Mouse (Mus musculus) gastrocnemius, adult 18-20 months (tissue): ENCODE measurements around the gene Sez6l2. TPM values are rescaled to one million over a fixed set of nuclear protein-coding genes. Genes with fewer than 3 reads are reported as not detected.
A peak's percentile ranks its signal among the peaks of the same experiment; 100 is the strongest.

Experiments used
- DNase-seq: peaks from one replicate; pipeline ENCODE4 v3.0.0; 2021; ENCODE audit warnings: low spot score
- total RNA-seq, 2 experiments: library from RNA; stranded (reverse); gene quantifications; 2 replicates each; pipeline ENCODE4 v1.2.3; 2021

Gene Sez6l2
- total RNA-seq, 2 experiments from 2014 or later = 0.87 to 1.2 TPM

DNA sequence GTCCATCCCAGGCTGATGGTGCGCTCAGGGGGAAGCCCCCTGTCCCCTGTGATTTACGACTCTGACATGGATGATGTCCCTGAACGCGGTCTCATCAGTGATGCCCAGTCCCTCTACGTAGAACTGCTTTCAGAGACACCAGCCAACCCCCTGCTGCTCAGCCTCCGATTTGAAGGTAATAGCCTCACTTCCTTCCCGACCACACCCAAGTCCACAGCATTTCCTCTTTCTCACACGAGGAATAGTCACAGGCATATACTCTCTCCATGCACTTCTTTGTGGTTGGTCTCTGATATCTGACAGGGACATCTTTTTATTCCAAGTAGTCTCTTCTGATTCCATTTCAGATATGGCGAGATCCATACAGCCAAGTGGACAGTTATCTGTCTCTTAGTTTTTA, 9.4 kb downstream of the Sez6l2 start:
- DNase-seq = no peak

DNA sequence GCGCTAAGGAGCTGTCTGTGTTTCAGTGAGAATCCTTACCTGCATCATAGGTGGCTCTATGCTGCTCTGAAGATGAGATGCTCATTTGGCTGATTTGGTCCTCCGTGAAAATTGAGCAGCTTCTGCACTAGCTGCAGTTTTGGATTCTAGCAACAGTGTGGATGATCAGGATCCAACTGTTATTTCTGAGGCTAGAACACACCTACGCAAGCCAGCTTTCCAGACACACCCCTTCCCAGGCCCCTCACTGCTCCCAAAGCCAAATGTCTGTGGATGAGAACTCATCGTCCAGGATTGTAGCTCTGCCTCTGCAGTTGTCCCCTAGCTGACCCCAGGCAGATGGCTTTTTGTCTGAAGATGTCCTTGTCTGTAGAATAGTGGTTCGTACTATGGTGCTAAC, 10.7 kb downstream of the Sez6l2 start:
- no peak for DNase-seq

DNA sequence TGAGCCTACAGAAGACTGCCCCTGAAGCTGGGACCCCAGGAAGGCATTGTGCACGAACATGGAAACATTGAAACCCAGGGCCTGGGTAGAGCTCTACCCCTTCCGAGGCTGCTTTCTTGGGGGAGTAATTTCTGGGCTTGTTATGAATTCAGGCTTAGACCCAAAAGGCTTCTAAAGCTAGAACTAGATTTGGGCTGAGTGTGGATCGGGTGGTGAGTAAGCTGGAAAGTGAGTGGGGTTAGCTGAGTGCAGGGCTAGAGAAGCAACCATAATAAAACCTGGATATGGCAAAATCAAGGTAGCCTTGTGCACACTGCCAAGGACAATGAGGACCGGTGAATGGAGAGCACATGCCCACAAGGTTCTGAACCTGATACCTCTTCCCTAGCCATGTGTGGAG, 11.6 kb downstream of the Sez6l2 start:
- no peak for DNase-seq

DNA sequence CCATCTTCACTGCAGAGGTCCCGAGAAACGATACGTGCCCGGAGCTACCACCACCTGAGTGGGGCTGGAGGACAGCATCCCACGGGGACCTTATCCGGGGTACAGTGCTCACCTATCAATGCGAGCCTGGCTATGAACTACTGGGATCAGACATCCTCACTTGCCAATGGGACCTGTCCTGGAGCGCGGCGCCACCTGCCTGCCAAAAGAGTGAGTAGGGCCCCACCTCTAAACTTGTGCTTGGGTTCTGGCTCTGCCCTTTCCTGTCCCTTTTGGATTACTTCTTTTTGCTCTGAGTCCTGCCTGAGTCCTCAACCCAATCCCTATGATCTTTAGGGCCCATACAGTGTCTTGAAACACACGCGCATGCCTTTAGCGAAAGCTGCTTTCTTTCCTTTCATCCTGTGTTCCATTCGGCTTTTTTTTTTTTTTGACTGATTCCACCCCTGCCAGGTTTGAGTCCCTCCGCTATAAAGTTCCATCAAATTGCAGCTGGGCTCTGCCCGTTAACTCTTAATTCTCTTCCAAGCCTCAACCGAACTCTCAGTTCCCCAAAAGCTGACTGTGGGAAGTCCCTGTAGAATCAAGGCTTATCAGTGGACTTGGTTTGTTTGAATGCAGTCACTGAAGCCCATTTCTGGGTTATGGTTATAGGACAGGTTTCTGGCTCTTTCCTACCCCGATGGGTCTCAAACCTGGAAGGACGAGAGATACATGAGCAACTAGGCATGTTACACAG, 13.4 kb downstream of the Sez6l2 start:
- DNase-seq = no peak

DNA sequence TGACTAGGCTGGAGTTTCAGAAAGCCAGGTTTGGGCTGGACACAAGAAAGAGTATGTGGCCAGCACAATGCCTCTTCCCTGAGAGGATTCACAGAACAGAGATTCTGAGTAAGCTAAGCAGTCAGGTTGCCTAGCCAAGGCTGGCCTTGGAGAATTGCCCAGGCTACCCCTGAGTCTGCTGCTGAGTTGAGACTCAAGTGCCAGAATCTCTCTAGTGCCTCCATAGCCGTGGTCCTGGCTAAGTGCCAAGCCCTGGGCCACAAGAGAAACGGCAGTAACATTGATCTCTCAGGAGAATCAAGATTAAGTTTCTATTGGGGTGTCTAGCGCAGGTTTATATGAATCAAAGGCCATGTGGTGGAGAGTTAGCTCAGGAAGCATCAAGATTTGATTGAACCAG, 15.2 kb downstream of the Sez6l2 start:
- DNase-seq = no peak

DNA sequence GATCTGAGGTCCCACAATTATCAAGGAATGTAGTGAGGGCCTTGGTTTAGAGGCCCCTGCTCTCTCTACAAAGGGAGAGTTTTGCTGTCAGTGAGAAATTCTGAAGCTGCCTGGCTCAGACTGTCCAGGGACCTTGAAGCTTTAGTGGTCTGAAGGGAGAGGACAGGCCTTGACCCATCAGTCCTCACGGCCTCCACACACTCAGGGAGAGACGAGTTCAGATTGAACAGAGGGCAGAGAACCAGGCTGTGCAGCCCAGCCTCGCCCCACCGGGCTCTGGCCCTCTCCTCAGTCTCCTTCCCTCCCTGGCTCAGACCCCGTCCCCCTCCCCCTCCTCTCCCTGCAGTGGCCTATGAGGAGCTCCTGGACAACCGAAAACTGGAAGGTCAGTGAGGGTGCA, 17.0 kb downstream of the Sez6l2 start:
- DNase-seq = no peak

DNA sequence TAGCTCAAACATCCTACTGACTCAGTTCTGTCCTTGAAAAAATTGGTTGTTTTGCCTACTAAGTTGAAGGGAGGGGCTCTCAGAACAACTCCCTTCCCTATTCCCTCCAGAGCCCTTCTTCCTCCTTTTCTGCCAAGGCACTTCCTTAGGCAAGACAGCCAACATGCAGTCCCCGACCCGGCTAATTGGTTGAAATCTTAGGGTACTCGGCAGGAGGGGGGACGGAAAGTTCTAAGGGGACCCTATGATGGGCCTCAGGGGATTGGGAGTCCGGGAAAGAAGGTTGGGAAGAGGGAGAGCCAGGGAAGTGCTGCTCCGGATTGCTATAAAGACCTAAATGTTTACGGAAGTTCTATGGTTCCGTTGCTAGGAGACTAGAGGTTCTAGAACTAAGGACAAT, 25.1 kb downstream of the Sez6l2 start:
- peak; percentile 50 for DNase-seq

DNA sequence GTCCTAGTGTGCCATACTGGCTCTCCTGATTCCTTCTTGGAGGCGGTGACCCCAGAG, 25.4 kb downstream of the Sez6l2 start, which contains the start of gene Cdipt:
Cdipt (plus strand) TSS at position 22 of the 57 bp plus-strand sequence.
- no peak for DNase-seq

DNA sequence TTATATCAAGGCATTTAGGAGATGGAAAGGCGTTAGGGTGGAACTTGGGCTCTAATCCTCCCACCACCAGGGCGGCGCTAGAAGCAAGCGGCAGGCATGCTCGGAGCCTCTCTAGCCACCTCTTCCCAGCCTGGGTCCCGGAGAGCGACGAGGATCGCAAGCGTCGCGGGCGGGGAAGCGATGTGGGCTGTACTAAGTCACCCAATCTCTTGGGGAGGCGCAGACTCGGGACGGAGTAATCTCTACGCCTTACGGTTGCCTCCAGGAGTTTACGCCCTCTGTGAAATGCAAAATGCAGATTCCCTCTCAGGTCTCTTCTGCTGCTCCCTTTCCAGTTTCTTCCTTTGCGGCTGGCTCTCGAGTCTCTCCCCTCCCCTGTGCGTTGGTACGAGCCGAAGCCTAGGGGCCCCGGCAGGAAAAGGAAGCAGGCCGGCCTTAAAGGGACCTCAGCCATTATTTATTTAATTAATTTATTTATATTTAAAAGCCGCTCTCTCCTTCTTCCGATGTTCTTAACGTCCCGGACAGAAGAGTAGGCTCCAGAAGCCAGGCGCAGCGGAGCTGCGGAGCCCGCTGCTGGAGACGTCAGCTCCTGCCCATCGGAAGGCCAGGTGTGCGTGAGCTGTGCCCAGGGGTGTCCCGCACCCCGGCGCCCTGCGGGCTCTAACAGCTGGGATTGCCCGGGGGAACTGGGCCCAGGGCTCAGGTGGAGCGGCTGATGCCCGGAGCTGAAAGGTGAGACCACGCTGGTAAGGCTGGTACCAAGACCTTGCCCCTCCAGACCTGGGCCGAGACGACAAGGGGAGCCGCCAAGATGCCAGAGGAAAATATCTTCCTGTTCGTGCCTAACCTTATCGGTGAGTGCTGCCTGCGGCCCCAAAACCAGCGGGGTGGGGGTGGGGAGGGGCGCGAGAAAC, 25.8 kb downstream of the Sez6l2 start, which contains the start of gene Cdiptos:
Cdiptos (minus strand) TSS at position 149 of the 917 bp plus-strand sequence.
- peak; percentile 96 for DNase-seq

DNA sequence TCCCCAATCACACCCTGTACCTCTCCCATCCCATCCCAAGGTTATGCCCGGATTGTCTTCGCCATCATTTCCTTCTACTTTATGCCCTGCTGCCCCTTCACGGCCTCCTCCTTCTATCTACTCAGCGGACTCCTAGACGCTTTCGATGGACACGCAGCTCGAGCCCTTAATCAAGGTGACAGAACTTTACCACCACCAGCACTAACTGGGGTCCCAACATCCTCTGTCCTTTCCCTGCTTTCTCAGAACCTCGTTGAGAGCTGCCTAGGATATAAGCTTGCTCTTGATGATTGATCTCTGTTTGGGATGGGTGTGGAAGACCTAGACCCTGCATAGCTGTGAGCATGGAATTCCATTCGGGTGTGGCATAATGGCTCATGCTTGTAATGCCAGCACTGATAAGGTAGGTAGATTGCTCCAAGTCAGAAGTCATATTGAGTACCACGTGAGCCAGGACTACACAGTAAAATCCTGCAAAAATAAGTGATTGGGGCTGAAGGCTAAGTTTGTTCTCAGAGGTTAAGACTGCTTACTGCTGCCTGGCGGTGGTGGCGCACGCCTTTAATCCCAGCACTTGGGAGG, 26.6 kb downstream of the Sez6l2 start:
- DNase-seq = no peak

DNA sequence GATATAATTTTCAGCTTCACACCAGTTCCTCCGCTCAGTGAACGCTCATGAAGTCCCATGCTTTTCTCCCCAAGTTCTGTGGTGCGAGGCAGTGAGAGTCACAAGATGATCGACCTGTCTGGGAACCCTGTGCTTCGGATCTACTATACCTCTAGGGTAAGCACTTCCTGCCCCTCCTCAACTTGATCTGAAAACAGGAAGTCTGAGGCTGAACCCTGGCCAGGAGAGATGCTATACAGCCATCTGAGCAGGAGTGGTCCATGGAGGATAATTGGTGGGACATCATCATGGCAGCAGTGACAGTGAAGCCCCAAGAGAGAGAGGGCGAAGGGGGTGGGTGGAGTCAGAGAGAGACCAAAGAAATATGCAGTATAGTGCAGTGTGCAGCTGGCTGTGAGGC, 28.5 kb downstream of the Sez6l2 start:
- no peak for DNase-seq

DNA sequence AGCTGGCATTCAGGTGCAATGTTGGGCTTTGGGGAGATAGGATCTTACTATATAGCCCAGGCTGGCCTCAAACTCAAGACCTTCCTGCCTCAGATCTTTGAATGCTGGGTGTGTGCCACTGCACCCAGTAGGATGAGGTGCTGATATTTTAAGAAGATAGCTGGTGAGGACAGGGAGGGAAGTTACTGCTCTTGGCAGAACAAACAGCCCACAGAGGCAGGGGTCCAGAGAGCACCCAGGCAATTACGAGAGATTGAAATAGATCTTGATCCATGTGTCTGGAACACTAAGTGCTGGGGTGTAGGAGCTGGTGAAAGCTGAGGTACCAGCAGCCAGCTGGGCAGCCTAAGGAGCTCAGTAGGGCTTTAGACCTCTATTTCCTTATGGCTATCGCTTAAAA, 31.2 kb downstream of the Sez6l2 start:
- peak; percentile 69 for DNase-seq

DNA sequence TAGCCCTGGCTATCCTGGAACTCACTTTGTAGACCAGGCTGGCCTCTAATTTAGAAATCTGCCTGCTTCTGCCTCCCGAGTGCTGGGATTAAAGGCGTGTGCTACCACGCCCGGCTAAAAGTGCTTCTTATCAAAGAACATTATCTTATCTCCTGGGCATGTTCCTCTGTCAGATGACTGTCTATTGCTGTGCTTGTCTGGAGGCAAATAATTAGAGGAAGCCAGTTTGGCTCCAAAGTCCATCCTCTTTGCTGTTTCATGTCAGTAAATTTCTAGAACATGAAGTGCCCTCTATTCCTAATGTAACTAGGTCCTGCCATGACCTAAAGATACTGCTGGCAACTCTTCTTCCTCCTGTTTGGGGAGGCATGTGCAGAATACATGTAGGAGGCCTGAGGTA, 31.7 kb downstream of the Sez6l2 start:
- DNase-seq = no peak

DNA sequence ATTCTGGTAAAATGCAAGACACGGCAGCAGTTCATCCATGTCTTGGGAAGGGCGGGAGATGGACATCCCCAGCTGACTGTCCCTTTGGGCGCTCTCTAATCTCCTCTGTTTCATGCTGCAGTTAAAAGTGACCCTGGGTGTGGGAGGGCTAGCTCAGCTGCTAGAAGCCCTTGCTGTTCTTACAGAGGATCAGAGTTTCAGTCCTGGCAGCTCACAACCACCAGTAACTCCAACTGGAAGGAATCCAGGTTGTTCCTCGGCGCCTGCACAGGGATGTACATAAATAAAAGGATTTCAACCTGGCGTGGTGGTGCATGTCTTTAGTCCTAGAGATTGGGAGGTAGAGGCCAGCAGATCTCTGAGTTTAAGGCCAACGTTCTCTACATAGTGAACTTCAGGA, 32.8 kb downstream of the Sez6l2 start:
- peak; percentile 39 for DNase-seq

DNA sequence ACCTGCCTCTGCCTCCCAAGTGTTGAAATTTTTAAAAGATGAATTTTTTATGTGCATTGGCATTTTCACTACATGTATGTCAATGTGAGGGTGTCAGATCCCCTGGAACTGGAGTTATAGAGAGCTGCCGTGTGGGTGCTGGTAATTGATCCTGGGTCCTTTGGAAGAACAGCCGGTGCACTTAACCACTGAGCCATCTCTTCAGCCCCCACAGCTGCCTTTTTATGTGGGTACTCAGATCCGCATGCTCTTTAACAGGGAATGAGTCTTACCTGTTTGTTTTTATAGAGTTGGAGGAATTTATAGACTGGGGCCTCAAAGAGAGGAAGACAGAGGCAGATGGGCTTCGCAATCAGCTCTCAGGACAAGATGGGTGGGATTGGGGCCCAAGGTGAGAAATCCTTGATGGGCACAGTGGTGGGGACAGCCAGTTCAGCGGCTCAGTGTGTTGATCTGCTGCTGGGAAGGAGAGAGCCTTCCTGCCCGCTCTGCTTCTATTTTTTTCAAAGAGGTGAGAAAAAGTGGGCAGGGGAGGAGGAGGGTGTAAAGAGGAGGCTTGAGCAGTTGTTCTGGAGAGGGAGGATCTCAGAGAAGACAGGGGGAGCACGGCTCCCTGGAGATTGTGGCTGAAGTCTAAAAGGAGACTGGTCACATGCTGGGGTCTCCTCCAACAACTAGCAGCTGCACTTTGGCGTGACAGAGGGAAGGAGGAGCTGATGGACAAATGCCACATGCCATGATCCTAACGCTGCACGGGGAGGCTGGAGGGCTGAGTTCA, 34.5 kb downstream of the Sez6l2 start:
- DNase-seq = peak; percentile 71

DNA sequence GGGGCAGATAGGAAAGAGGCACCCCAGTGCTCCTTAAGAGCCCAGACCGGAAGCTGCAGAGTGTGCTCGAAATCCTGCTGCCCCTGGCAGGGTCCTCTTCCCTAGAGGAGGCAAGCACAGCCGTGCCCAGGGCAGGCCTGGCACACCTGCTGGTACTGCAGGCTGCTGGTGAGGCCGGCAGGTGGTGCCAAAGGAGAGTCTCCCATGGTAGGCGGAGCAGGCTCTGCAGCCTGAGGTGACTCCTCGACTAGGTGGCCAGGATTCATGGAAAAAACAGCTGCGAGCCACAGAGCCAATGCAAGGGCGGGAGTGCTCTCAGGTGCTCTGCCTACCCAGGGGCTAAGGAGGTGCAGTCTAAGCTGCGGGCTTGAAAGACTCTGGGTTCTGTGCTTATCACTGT, 36.0 kb downstream of the Sez6l2 start:
- DNase-seq = peak; percentile 70

DNA sequence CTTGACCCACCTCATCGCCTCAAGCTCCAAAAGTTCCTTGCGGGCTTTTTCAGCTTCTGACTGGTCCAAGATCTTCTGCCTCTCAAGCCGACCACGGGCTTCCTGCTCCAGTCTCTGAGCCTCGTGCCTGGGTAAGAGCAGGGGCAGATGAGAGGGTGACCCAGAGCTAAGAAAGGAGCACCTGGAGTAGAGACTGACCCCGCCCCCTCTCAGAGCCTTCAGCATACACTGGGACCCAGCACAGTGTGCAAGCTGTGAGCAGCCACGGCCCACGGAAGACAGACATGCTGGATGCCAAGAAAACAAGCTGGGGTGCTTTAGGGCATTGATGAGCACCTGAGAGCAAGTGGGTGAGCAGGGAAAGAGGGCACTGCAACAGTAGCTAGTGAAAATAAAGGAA, 38.5 kb downstream of the Sez6l2 start:
- no peak for DNase-seq

DNA sequence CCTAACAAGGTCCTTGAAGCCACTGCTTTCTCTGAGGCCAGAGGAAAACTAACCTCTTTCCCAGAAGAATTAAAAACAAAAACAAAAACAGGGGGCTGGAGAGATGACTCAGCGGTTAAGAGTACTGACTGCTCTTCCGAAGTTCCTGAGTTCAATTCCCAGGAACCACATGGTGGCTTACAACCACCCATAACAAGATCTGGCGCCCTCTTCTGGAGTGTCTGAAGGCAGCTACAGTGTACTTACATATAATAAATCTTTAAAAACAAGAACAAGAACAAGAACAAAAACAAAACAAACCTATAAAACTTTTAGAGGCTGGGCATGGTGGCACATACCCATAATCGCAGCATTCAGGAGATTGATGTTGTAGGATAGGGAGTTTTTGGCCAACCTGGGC, 46.1 kb downstream of the Sez6l2 start:
- DNase-seq = no peak

DNA sequence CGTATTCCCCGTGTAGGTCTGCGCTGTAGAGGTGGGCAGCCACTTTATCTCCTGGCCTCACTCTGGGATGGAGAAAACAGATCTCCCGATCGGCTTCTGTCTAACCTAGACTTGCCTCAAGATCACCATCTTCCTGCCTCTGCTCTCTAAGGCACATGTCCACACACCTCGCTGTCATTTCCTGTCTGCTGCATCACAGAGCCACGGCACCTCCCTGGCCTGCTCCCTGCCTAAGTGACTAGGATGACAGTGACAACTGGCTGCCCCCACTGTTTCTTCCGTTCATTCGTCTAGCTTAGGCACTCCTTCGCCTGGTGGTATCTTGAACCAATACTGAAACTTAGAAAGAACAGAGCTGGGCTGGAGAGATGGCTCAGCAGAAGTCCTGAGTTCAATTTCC, 49.2 kb downstream of the Sez6l2 start:
- DNase-seq = no peak

DNA sequence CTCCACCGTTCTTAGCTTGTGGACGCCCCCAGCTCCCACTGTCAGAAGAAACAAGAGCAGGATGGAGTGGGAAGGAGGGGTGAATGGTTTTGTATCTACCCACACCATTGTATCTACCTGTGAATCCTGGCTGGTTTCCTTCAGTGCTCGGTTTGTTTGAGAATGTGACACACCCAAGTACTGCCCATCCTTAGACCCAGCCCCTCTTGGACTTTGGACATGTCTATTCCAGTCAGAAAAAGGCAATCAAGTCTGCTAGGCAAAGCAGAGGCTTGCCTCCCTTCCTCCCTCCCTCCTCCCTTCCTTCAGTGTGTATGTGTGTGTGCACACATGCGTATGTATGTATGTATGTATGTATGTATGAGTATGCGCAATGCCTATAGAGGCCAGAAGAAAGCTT, 53.3 kb downstream of the Sez6l2 start:
- no peak for DNase-seq

DNA sequence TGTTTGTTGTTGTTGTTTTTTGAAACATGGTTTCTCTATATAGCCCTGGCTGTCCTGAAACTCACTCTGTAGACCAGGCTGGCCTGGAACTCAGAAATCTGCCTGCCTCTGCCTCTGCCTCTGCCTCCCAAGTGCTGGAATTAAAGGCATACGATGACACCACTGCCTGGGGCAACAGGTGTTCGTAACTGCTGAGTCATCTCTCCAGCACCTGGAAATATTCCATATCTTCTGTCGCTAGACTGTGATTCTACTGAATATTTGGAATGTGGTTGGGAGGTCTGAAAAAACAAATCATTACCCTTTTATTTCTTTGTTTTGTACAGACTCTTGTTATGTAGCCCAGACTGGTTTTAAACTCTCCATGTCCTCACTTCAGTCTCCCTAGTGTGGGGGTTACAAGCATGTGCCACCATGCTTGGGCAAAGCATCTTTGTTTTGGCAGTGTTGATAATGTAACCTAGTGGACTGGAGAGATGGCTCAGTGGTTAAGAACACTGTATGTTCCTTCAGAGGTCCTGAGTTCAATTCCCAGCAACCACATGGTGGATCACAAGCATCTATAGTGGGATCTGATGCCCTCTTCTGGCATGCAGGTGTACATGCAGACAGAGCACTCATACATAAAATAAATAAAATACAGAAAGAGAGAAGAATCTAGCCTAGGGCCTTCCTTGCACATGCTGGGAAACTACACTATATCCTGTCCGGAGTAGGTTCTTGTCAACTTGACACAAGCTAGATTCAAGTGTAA, 53.9 kb downstream of the Sez6l2 start:
- no peak for DNase-seq
